Mouse (Mus musculus) cerebellum, adult 18-20 months (tissue): ENCODE data around the gene Slc5a1.

ENCODE experiments used
- DNase-seq, 2 experiments: peaks; one replicate each; pipeline ENCODE4 v3.0.0; 2021

The Slc5a1 gene

GRCm38 (mm10) chr5:33195246-33195852 is 91.3 kb downstream of the Slc5a1 start:
- no peak for DNase-seq

DNA sequence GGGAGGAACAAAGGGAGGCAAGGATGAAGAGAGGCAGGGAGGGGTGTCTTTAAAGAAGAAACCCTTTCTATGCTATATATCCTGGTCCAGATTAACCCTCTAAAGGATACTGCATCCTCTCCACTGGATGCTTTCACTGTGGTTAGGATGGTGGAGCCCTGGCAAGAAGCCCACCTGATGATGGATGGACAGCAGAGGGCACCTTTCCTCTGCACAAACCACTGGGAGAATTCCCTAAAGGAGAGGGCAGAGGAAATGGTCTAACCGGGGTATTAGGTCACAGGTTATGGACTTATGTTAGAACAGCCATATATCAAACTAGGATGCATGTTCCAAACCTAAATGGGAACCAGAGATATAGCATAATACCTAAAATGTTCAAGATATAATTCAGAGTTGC is 96.1 kb downstream of the Slc5a1 start:
- no peak for DNase-seq

DNA sequence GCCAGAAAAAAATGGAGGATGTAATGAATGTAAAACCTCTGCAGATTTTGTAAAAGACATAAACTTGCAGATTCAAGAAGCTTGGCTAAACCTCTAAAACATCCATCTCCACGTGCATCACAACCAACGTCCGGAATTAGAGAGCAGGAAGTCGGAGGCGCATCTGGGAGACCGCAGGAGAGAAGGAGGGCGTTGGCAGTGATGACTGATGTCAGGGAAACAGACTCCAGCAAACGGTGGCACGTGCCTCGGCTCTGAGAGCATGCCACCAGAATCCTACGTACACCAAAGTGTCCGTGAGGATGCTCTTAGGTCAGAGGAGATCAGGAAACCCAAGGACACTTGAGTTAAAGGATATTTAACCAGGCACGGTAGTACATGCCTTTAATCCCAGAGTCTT is 97.7 kb downstream of the Slc5a1 start:
- DNase-seq = no peak

GRCm38 (mm10) chr5:33202516-33203170 is 98.6 kb downstream of the Slc5a1 start:
- DNase-seq = no peak

DNA sequence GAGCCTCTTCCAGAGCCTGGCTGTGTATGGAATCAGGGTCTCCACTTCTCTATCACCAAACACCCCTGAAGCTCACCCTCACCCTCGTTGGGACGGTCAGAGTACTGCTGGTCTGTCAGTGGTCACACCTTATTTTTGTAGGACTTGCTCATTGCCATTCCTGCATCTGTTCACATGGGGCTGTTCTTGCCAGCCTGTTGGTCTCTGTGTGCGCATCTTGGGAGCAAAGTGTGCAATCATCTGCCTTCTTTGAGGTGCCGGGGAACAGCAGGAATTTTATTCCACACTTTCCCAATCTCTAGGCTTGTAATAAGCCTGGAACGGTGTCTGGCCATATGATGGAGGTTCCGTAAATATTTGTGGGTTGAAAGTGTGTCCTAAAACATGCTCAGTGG is 99.1 kb downstream of the Slc5a1 start:
- DNase-seq = no peak

GRCm38 (mm10) chr5:33203691-33204242 is 99.7 kb downstream of the Slc5a1 start:
- peak; percentile 82 to 88 for DNase-seq

DNA sequence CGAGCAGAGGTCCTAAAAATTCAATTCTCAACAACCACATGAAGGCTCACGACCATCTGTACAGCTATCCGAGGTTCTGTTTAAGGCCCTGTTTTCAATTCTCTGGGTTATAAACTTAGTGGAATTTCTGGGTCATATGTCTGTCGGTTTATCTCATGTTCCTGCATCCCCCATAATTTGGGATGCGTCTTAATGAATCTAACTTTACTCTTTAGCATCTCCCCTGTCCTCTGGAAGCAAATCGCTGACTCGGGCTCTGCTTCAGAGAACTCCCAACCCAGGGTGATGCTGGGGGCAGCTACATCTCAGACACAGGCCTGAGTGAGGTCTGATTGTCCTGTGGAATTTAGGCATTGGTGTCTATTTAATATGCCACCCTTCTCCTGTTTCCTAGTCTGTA is 100.3 kb downstream of the Slc5a1 start:
- no peak for DNase-seq

GRCm38 (mm10) chr5:33206328-33206727 is 102.3 kb downstream of the Slc5a1 start:
- DNase-seq = no peak

DNA sequence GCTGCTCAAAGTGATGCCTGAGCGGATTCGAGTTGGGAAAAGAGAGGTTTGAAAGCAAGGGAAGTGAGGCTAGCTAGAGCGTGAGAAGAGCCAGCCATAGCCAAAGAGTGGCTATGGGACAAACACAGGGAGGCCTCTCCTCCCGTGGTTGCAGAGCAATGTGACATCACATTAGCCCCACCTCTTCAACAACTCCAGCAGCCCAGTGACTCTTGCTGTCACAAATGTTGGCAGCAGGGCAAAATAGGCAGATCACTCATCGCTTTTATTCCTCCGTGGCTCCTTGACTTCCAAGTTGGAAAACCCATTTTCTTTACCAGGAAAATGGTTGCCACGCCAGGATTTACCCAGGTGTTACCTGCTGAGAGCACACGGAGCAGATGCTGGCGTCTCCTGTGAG is 103.1 kb downstream of the Slc5a1 start:
- DNase-seq = no peak

DNA sequence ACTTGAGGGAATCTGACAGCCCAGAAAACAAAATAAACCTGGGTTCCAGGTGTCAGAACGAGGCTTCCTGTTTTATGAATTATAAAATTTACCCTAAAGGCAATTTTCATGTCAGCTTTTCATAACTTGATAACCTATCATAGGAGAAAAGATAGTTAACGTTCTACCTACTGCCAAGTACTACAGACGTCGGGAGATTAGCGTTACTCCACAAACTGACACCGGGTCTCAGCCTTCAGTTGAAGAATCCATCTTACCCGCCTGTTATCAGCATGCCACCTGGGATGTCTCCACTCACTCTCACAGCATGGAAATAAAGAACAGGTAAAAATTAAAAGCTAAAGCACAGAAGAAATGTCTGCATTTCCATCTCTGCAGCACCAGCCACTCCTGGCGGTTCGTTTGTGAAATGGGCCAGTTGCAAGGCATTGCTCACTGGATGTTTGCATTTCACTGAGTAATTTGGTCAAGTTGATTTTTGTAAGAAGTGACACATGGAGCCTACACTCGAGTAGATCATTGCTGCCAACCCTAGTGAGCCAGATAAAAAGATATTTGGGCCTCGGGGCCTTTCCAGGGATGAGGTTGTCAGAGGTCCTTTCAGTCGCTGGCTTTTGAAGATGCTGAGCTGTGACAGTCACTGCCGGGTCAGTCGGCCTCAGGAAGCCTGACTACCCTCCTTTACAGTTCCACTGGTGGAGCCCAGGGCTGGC is 104.7 kb downstream of the Slc5a1 start:
- DNase-seq = no peak

- DNase-seq = no peak
These were observed 106.5 kb downstream of the Slc5a1 start for GRCm38 (mm10) chr5:33210515-33210914.

GRCm38 (mm10) chr5:33211254-33211653 is 107.2 kb downstream of the Slc5a1 start:
- no peak for DNase-seq
